Mouse (Mus musculus) large intestine, adult 2 months (tissue): Measurements from ENCODE around the gene Agk. TPM values are rescaled to one million over a fixed set of nuclear protein-coding genes. Genes with fewer than 3 reads are reported as not detected.

Source experiments
- DNase-seq: peaks from one replicate; pipeline ENCODE4 v3.0.0-alpha.2; 2012; ENCODE audit warnings: low read depth, low spot score
- WGBS: fragments of 180-500 bp; shearing (Covaris S2); methylation state at CpG from one replicate; pipeline ENCODE4 v1.1.7; 2018; 5-methylcytosine and 5-hydroxymethylcytosine counted together
- polyA plus RNA-seq: library from polyadenylated mRNA; depleted of rRNA; stranded (reverse); fragments of >200 nt; gene quantifications from 2 replicates; pipeline ENCODE4 v1.2.3, GENCODE M21; 2012; rRNA removed

The Agk gene
- polyA plus RNA-seq, 1 experiment: 8.4 TPM

DNA sequence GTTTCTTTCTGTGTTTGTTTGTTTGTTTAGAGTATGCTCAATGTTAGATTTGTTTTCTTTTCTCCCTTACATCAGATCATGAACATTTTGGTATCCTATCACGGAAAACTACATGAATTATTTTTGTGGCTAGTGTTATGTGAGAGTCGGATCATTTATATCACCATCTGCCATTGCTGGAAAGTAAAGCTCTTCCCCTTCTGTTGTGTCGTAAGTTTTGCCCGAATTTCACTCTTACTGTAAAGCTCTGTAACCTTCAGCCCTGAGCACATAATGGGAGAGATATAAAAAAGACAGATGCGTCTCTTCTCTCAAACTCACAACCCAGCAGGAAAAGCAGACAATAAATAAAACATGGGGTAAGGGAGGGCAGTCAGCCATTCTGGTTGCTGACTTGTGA lies 114.0 kb downstream of the Agk start, which contains the start of gene Wee2:
Wee2 (plus strand) TSS at position 153 of the 400 bp plus-strand sequence.
- DNase-seq: no peak
- WGBS: 60% methylated on average over 5 of the region's 5 CpGs

- 39% methylated on average over 12 of the region's 12 CpGs for WGBS
- no peak for DNase-seq
These were observed 114.8 kb downstream of the Agk start for GRCm38 (mm10) chr6:40439731-40440130.

GRCm38 (mm10) chr6:40441276-40441675 lies 116.3 kb downstream of the Agk start:
- DNase-seq: no peak
- WGBS: 46% methylated on average over 3 of the region's 3 CpGs

DNA sequence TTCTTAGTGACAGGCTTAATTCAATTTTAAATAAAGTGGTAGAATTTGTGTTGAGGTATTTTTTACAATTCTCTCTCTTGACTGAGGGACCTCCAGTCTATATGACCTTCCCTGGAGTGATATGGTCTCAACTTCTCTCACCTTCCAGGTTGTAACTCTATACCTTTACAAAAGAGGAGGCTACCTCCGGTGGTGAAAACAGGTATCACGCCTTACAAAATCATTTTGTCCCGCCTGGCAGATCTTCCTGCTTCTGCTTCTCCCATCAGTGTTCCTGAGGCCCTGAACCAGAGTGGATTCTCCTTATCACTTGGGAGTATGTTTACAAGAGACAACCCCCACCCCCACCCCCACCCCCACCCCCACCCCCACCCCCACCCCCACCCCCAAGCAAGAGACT lies 116.8 kb downstream of the Agk start:
- DNase-seq: no peak
- 16% methylated on average over 3 of the region's 3 CpGs for WGBS

DNA sequence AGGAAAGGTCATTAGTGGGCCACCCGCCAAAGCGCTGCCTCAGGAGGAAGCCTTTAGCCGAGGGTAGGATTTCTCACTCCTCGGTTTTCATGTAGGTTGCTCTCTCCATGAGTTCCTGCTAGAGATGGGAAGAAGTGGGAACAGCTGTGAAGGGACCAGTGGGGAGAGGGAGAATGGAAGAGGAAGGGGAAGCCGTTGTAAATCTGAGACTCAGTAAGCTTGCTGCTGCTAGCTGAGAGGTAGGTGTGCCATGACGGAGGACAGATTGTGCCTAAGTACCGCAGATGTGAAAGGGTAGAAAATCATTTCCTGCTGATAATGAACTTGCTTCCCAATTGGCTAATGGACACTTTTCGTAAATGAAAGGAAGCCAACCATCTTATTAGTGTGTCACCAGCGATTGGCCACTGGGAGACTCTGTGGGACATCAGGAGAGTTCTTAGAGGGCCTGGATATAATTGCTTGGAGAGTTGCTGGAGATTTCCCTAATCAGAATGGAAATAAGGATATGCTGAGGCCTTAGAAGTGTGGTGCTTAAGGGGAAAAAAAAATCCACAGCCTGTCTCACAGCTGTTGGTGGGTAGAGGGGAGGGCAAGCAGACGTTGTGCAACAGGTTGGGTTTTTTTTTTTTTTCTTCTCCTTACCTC lies 118.4 kb downstream of the Agk start:
- WGBS: 33% methylated on average over 10 of the region's 10 CpGs
- DNase-seq: no peak

Other genes with a start within 250 kb of the Agk start
- gene E330009J07Rik, start 111.0 kb downstream of the Agk start, polyA plus RNA-seq: 2.9 and 5.7 TPM in 2 replicates
- gene Wee2, start 113.9 kb downstream of the Agk start, polyA plus RNA-seq: not detected in 2 replicates
- gene Ssbp1, start 146.2 kb downstream of the Agk start, polyA plus RNA-seq: 6.4 and 8.3 TPM in 2 replicates
- not detected in 2 replicates for gene Tas2r137, start 166.1 kb downstream of the Agk start, polyA plus RNA-seq
- gene Tas2r108, start 168.4 kb downstream of the Agk start, polyA plus RNA-seq: not detected in 2 replicates
- gene Prss37, start 194.3 kb downstream of the Agk start, polyA plus RNA-seq: not detected in 2 replicates
- not detected in 2 replicates for gene Olfr461, start 229.9 kb downstream of the Agk start, polyA plus RNA-seq
- not detected in 2 replicates for gene Olfr460, start 244.3 kb downstream of the Agk start, polyA plus RNA-seq